Mouse (Mus musculus): ENCODE measurements around the gene Nip7. TPM values are rescaled to one million over a fixed set of nuclear protein-coding genes. Genes with fewer than 3 reads are reported as not detected.
A peak's percentile ranks its signal among the peaks of the same experiment; 100 is the strongest.

Nip7 gene
- polyA plus RNA-seq, 1 experiment, result 37.6 TPM

GRCm38 (mm10) chr8:107062613-107063012 lies 5.9 kb downstream of the Nip7 start:
- WGBS, result 88% methylated on average over 1 of the region's 1 CpGs
- Histone ChIP-seq H3K4me3 (ENCODE audit: extremely low read depth, insufficient read depth, insufficient read length) (no peak overlapping the region), H3K27ac (ENCODE audit: insufficient read depth, low read length) (no peak overlapping the region), H3K4me1 (ENCODE audit: control insufficient read depth, insufficient read depth, insufficient read length) (peaks cover 5% of the 10 kb centered on the region; the same call in 1 of the 2 replicates), H3K27me3 (ENCODE audit: control insufficient read depth, insufficient read depth, low read length) (no peaks in the 10 kb centered on the region), H3K36me3 (ENCODE audit: control insufficient read depth, insufficient read depth, low read length) (peaks cover 4% of the 10 kb centered on the region)
- TF ChIP-seq POLR2A (IDR thresholded peaks at IDR 0.05; ENCODE audit: low read depth, low read length) (no peak), CTCF (IDR thresholded peaks at IDR 0.05; ENCODE audit: extremely low read depth, insufficient read depth, insufficient read length, insufficient replicate concordance) (no peak)
- no peak for DNase-seq (ENCODE audit: low read depth in 1 of 2, low spot score in 2 of 2)

GRCm38 (mm10) chr8:107065511-107066496 lies 9.1 kb downstream of the Nip7 start, which contains the start of gene Tmed6:
Tmed6 (minus strand) TSS chr8:107065644.
- no peaks in the 10 kb centered on the region for H3K27me3 ChIP-seq (ENCODE audit: control insufficient read depth, insufficient read depth, low read length)
- H3K27ac ChIP-seq (ENCODE audit: insufficient read depth, low read length), result no peak within 1 kb of the TSS
- peaks cover 5% of the 10 kb centered on the region; the same call in 1 of the 2 replicates for H3K4me1 ChIP-seq (ENCODE audit: control insufficient read depth, insufficient read depth, insufficient read length)
- H3K36me3 ChIP-seq (ENCODE audit: control insufficient read depth, insufficient read depth, low read length), result peaks cover 9% of the 10 kb centered on the region
- H3K4me3 ChIP-seq (ENCODE audit: extremely low read depth, insufficient read depth, insufficient read length), result no peak within 1 kb of the TSS
- TF ChIP-seq POLR2A (IDR thresholded peaks at IDR 0.05; ENCODE audit: low read depth, low read length) (no peak), CTCF (IDR thresholded peaks at IDR 0.05; ENCODE audit: extremely low read depth, insufficient read depth, insufficient read length, insufficient replicate concordance) (no peak)
- peak in 1 of 2 experiments; percentile 18 for DNase-seq (ENCODE audit: low read depth in 1 of 2, low spot score in 2 of 2)
- 44% methylated on average over 17 of the region's 17 CpGs for WGBS

GRCm38 (mm10) chr8:107073706-107074105 lies 17.0 kb downstream of the Nip7 start:
- Histone ChIP-seq H3K4me1 (ENCODE audit: control insufficient read depth, insufficient read depth, insufficient read length) (no peaks in the 10 kb centered on the region), H3K4me3 (ENCODE audit: extremely low read depth, insufficient read depth, insufficient read length) (no peak overlapping the region), H3K27me3 (ENCODE audit: control insufficient read depth, insufficient read depth, low read length) (no peaks in the 10 kb centered on the region), H3K36me3 (ENCODE audit: control insufficient read depth, insufficient read depth, low read length) (peaks cover 24% of the 10 kb centered on the region), H3K27ac (ENCODE audit: insufficient read depth, low read length) (no peak overlapping the region)
- WGBS, result 69% methylated on average over 4 of the region's 4 CpGs
- TF ChIP-seq CTCF (IDR thresholded peaks at IDR 0.05; ENCODE audit: extremely low read depth, insufficient read depth, insufficient read length, insufficient replicate concordance) (no peak), POLR2A (IDR thresholded peaks at IDR 0.05; ENCODE audit: low read depth, low read length) (no peak)
- DNase-seq (ENCODE audit: low read depth in 1 of 2, low spot score in 2 of 2), result no peak

GRCm38 (mm10) chr8:107074128-107074527 lies 17.5 kb downstream of the Nip7 start:
- H3K27ac ChIP-seq (ENCODE audit: insufficient read depth, low read length), result no peak overlapping the region
- H3K4me3 ChIP-seq (ENCODE audit: extremely low read depth, insufficient read depth, insufficient read length), result no peak overlapping the region
- no peaks in the 10 kb centered on the region for H3K4me1 ChIP-seq (ENCODE audit: control insufficient read depth, insufficient read depth, insufficient read length)
- TF ChIP-seq CTCF (IDR thresholded peaks at IDR 0.05; ENCODE audit: extremely low read depth, insufficient read depth, insufficient read length, insufficient replicate concordance), result no peak
- TF ChIP-seq POLR2A (IDR thresholded peaks at IDR 0.05; ENCODE audit: low read depth, low read length), result no peak
- WGBS, result 77% methylated on average over 1 of the region's 1 CpGs
- H3K36me3 ChIP-seq (ENCODE audit: control insufficient read depth, insufficient read depth, low read length), result peaks cover 24% of the 10 kb centered on the region
- H3K27me3 ChIP-seq (ENCODE audit: control insufficient read depth, insufficient read depth, low read length), result no peaks in the 10 kb centered on the region
- no peak for DNase-seq (ENCODE audit: low read depth in 1 of 2, low spot score in 2 of 2)

GRCm38 (mm10) chr8:107076239-107076888 lies 19.7 kb downstream of the Nip7 start:
- 89% methylated on average over 7 of the region's 7 CpGs for WGBS
- no peak overlapping the region for H3K27ac ChIP-seq (ENCODE audit: insufficient read depth, low read length)
- no peak for DNase-seq (ENCODE audit: low read depth in 1 of 2, low spot score in 2 of 2)
- H3K36me3 ChIP-seq (ENCODE audit: control insufficient read depth, insufficient read depth, low read length), result peaks cover 24% of the 10 kb centered on the region
- no peak overlapping the region for H3K4me3 ChIP-seq (ENCODE audit: extremely low read depth, insufficient read depth, insufficient read length)
- no peaks in the 10 kb centered on the region for H3K27me3 ChIP-seq (ENCODE audit: control insufficient read depth, insufficient read depth, low read length)
- H3K4me1 ChIP-seq (ENCODE audit: control insufficient read depth, insufficient read depth, insufficient read length), result no peaks in the 10 kb centered on the region
- TF ChIP-seq POLR2A (IDR thresholded peaks at IDR 0.05; ENCODE audit: low read depth, low read length), result no peak
- TF ChIP-seq CTCF (IDR thresholded peaks at IDR 0.05; ENCODE audit: extremely low read depth, insufficient read depth, insufficient read length, insufficient replicate concordance), result no peak

- Histone ChIP-seq H3K4me3 (ENCODE audit: extremely low read depth, insufficient read depth, insufficient read length) (no peak overlapping the region), H3K27me3 (ENCODE audit: control insufficient read depth, insufficient read depth, low read length) (no peaks in the 10 kb centered on the region), H3K36me3 (ENCODE audit: control insufficient read depth, insufficient read depth, low read length) (peaks cover 13% of the 10 kb centered on the region), H3K4me1 (ENCODE audit: control insufficient read depth, insufficient read depth, insufficient read length) (no peaks in the 10 kb centered on the region), H3K27ac (ENCODE audit: insufficient read depth, low read length) (no peak overlapping the region)
- no peak for DNase-seq (ENCODE audit: low read depth in 1 of 2, low spot score in 2 of 2)
- WGBS, result 98% methylated on average over 17 of the region's 17 CpGs
- TF ChIP-seq CTCF (IDR thresholded peaks at IDR 0.05; ENCODE audit: extremely low read depth, insufficient read depth, insufficient read length, insufficient replicate concordance) (peak; percentile 35; the same call in 1 of the 2 replicates), POLR2A (IDR thresholded peaks at IDR 0.05; ENCODE audit: low read depth, low read length) (no peak)
Measured at GRCm38 (mm10) chr8:107085358-107085757, 28.7 kb downstream of the Nip7 start.
